In the genomic region with DNA sequence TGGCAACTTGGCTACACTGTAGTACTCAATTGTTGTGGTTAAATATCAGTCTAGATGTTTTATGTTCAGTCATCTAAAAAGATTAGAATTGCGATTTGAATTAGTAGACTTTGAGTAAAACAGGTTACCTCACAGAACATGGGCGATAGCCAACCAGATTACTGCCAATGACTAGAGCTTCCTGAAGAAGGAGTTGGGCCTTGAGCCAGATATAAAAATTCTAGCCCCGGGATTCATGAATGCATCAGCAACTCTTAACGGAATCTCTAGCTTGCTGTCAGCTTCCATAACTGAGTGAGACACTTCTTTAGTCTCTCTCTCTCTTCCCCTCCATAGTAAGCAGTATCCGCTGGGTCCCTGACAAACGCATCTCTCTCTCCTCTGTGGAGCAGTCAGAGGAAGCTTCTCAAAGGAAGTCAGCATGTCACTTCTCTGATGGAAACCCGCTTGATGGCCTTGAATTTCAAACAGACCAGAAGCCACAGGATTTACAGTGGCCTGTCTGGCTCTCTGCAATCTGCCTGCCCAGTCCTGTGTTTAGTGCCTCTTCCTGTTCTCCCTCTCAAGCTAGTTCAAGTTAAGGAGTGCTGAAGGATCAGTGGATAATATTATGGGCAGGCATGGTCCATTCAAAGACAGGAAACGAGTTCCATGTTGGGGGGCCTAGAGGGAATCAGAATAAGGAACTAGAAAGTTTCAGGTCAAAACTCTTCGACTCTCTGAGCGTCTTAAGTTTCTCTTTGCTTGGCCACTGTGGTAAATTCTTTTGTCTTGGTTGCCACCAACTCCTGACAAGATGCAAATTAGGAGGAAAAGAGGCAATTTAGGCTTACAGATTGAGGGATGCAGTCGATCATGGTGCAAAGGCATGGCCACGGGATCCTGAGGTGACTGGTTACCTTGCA, we compare ENCODE assay signal across 18 mouse cellular contexts. TPM values are rescaled to one million over a fixed set of nuclear protein-coding genes. Genes with fewer than 3 reads are reported as not detected.
A peak's percentile ranks its signal among the peaks of the same experiment; 100 is the strongest.
DNase-seq lines count a peak whose midpoint lies in the region; ATAC-seq and TF ChIP-seq lines count a peak whose summit lies in the region.
"Had no signal": no experiment of that assay in that cellular context is flagged by ENCODE, and none has a peak within 500 bp of the region (broad histone marks: within the 10 kb centered on the region; RNA-seq: fewer than 3 reads in every experiment).

No protein-coding gene starts in this region.

- DNase-seq in adrenal gland, adult 2 months, result peak; percentile 37
- no peak for DNase-seq in adrenal gland, postnatal 4 days (ENCODE audit: low spot score in 2 of 2)
- no peak for DNase-seq in gastrocnemius, adult 2 months
- DNase-seq in gastrocnemius, adult 8-10 months (ENCODE audit: low spot score in 2 of 2), result no peak
- no peak for DNase-seq in retina, postnatal 1 day
- DNase-seq: B cell, adult 2 months; cerebellum, adult 8-10 months; gastrocnemius, postnatal 25 days; lung, adult 2 months; right cerebral cortex, postnatal 4 days had no signal

- no peak for TF ChIP-seq CTCF in gastrocnemius, adult 2 months (IDR thresholded peaks at IDR 0.05)

- intact Hi-C loops in gastrocnemius, adult 2 months (cut with DNase I), result no loop called here

- no peak overlapping the region for H3K4me2 ChIP-seq in midbrain, embryonic 16.5 days (ENCODE audit: low read length)
- no peak overlapping the region for H3K4me2 ChIP-seq in midbrain, embryonic 13.5 days (replicated peaks)
- H3K4me2 ChIP-seq: heart, embryonic 12.5 days; hindbrain, embryonic 15.5 days; limb, embryonic 15.5 days had no signal

- peak; percentile 42; the same call in 1 of the 2 replicates for ATAC-seq in midbrain, embryonic 16.5 days
- no peak for ATAC-seq in midbrain, embryonic 13.5 days
- ATAC-seq in megakaryocyte progenitor cell, adult 5-6 weeks (replicated peaks; ENCODE audit: poor library complexity), result peak; percentile 42

- no peaks in the 10 kb centered on the region for H3K36me3 ChIP-seq in midbrain, embryonic 16.5 days (ENCODE audit: control insufficient read depth, insufficient read depth, low read length)
- H3K36me3 ChIP-seq in midbrain, embryonic 13.5 days, result no peaks in the 10 kb centered on the region
- H3K36me3 ChIP-seq: forebrain, embryonic 10.5 days; heart, embryonic 12.5 days; hindbrain, embryonic 15.5 days; limb, embryonic 15.5 days had no signal

- H3K4me1 ChIP-seq in midbrain, embryonic 16.5 days (ENCODE audit: control insufficient read depth, insufficient read depth, low read length), result peaks cover 2% of the 10 kb centered on the region; the same call in 1 of the 2 replicates
- H3K4me1 ChIP-seq in midbrain, embryonic 13.5 days (replicated peaks), result no peaks in the 10 kb centered on the region
- H3K4me1 ChIP-seq: forebrain, embryonic 10.5 days; heart, embryonic 12.5 days; limb, embryonic 15.5 days had no signal

- H3K27ac ChIP-seq in gastrocnemius, adult 2 months, result peak overlapping the region; percentile 58
- H3K27ac ChIP-seq in midbrain, embryonic 16.5 days (ENCODE audit: low read length), result 0 out of 2 replicates have a peak overlapping the region, but pooled peaks have one; percentile 17
- H3K27ac ChIP-seq in midbrain, embryonic 13.5 days, result no peak overlapping the region
- H3K27ac ChIP-seq: forebrain, embryonic 10.5 days; hindbrain, embryonic 15.5 days; layer of hippocampus, adult 2 months; limb, embryonic 15.5 days had no signal

- no peaks in the 10 kb centered on the region for H3K27me3 ChIP-seq in midbrain, embryonic 16.5 days (ENCODE audit: control insufficient read depth, insufficient read depth, low read depth, low read length)
- no peaks in the 10 kb centered on the region for H3K27me3 ChIP-seq in midbrain, embryonic 13.5 days
- H3K27me3 ChIP-seq: heart, embryonic 12.5 days; hindbrain, embryonic 15.5 days; limb, embryonic 15.5 days had no signal

- no peak overlapping the region for H3K4me3 ChIP-seq in gastrocnemius, adult 2 months
- no peak overlapping the region for H3K4me3 ChIP-seq in midbrain, embryonic 16.5 days (ENCODE audit: low read depth, low read length)
- H3K4me3 ChIP-seq in midbrain, embryonic 13.5 days (replicated peaks), result no peak overlapping the region
- H3K4me3 ChIP-seq: forebrain, embryonic 10.5 days; heart, embryonic 12.5 days; hindbrain, embryonic 15.5 days; layer of hippocampus, adult 2 months; limb, embryonic 15.5 days had no signal

- no peaks in the 10 kb centered on the region for H3K9me3 ChIP-seq in midbrain, embryonic 16.5 days (replicated peaks; ENCODE audit: control insufficient read depth, low read length, poor library complexity, severe bottlenecking)
- no peaks in the 10 kb centered on the region for H3K9me3 ChIP-seq in midbrain, embryonic 13.5 days
- H3K9me3 ChIP-seq: forebrain, embryonic 10.5 days; heart, embryonic 12.5 days; hindbrain, embryonic 15.5 days; limb, embryonic 15.5 days had no signal

- WGBS in midbrain, embryonic 16.5 days, result 76% methylated on average over 12 of the region's 12 CpGs
- WGBS in midbrain, embryonic 13.5 days, result 89% methylated on average over 12 of the region's 12 CpGs

- no peak overlapping the region for H3K9ac ChIP-seq in midbrain, embryonic 16.5 days (ENCODE audit: low read depth, low read length)
- no peak overlapping the region for H3K9ac ChIP-seq in midbrain, embryonic 13.5 days (replicated peaks)
- H3K9ac ChIP-seq: heart, embryonic 12.5 days; hindbrain, embryonic 15.5 days; limb, embryonic 15.5 days had no signal

RNA-seq across cellular contexts. Expression of gene Zfp366, which starts 46.0 kb away (rescaled TPM):
- 1 to 10 TPM; 4.6 TPM for total RNA-seq in adrenal gland, adult 2 months (2021)
- polyA plus RNA-seq in adrenal gland, adult 2 months (2012; rRNA removed), result 1.8 and 2.9 TPM in 2 replicates
- 1 to 10 TPM; 4.8 to 6.9 TPM for total RNA-seq in adrenal gland, postnatal 4 days (2021)
- total RNA-seq in gastrocnemius, adult 2 months (2021), result 1 to 10 TPM; 3.1 to 7.8 TPM
- total RNA-seq in gastrocnemius, adult 8-10 months (2022), result 1 to 10 TPM; 2.2 to 3.6 (median 2.8) TPM
- polyA plus RNA-seq in midbrain, embryonic 16.5 days (2015; fragmentation: Nextera tagmentation; extraction: Ambion mirVana), result 0.73 and 0.85 TPM in 2 replicates
- 0.54 and 0.62 TPM in 2 replicates for polyA plus RNA-seq in midbrain, embryonic 13.5 days (2015; fragmentation: Nextera tagmentation; extraction: Ambion mirVana)
- total RNA-seq in megakaryocyte progenitor cell, adult 5-6 weeks (2015), result 0.17 and 0.57 TPM in 2 replicates
- 0.10 and 0.29 TPM in 2 replicates for total RNA-seq in megakaryocyte progenitor cell, adult 5-6 weeks (2017)
